In the genomic region with DNA sequence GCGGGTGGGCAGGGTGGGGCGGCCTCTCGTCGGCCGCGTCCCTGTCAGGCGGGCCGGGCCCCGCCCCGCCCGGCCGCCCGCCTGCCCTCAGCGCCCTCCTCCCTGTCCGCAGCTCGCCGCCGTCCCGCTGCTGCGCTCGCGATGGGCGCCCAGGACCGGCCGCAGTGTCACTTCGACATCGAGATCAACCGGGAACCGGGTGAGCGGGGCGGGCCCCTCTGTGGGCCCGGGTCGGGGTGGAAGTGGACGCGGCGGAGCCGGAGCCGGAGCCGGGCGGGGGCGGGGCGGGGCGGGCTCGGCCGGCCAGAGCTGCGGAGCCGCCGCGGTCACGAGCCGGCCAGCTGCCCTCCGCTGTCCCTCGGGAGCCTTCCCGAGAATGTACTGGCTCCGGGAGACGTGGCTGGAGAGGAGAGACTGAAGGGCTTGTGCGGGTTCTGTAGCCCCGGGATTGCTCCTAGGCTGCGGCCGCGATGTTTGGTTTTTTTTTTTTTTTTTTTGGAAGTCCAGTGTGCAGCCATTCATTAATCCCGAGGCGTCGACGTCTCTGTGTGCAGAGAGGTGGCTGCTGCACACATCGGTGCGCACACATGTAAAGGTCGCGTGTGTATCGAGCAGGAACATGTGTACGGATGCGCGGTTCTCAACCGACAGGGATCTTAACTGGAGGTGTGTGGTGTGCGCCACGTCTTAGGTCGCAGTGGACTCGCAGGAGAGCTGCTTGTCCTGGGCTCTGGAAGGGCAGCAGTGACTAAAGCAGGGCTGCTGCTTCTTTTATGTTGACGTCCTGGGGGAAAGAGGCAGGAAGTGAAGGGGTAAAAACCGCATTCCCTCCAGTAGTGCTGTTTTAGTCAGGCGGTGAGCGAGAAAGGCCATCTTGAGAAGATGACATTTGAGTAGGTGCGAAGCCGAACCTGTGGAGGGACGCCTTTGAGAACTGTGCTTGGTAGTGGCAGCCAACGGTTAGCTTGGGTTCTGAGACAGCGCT, we compare ENCODE assay signal across 8 mouse cellular contexts. TPM values are rescaled to one million over a fixed set of nuclear protein-coding genes. Genes with fewer than 3 reads are reported as not detected.
DNase-seq lines count a peak whose midpoint lies in the region; ATAC-seq and TF ChIP-seq lines count a peak whose summit lies in the region.

No protein-coding gene starts in this region.

- peaks cover 2 to 27% of the 10 kb centered on the region in 2 experiments; a peak in 2 of 4 replicates for H3K4me1 ChIP-seq in CH12.LX (ENCODE audit: control insufficient read depth in 1 of 2, insufficient read depth in 2 of 2)
- peaks cover 5% of the 10 kb centered on the region; the same call in 1 of the 2 replicates for H3K4me1 ChIP-seq in cerebellum, adult 2 months (ENCODE audit: control insufficient read depth, insufficient read depth, low read length)
- H3K4me1 ChIP-seq in forebrain, embryonic 16.5 days (replicated peaks; ENCODE audit: control insufficient read depth, insufficient read depth, low read length): peaks cover 18% of the 10 kb centered on the region
- peaks cover 3% of the 10 kb centered on the region; the same call in 1 of the 2 replicates for H3K4me1 ChIP-seq in intestine, embryonic 16.5 days (ENCODE audit: control insufficient read depth, insufficient read depth, low read length)

- no peak for TF ChIP-seq EP300 in CH12.LX (IDR thresholded peaks at IDR 0.05; ENCODE audit: low read length)

- peak overlapping the region; percentile 94 for H3K4me2 ChIP-seq in CH12.LX (ENCODE audit: insufficient read depth, low read depth, poor library complexity, severe bottlenecking)
- peak overlapping the region; percentile 96 for H3K4me2 ChIP-seq in forebrain, embryonic 16.5 days (ENCODE audit: low read length)
- H3K4me2 ChIP-seq in intestine, embryonic 16.5 days (ENCODE audit: low read depth, low read length): peak overlapping the region; percentile 94

- H3K27me3 ChIP-seq in CH12.LX (replicated peaks): no peaks in the 10 kb centered on the region
- H3K27me3 ChIP-seq in cerebellum, adult 2 months (ENCODE audit: control insufficient read depth, insufficient read depth, low read length): no peaks in the 10 kb centered on the region
- H3K27me3 ChIP-seq in forebrain, embryonic 16.5 days (replicated peaks; ENCODE audit: control insufficient read depth, insufficient read depth, low read length): no peaks in the 10 kb centered on the region
- no peaks in the 10 kb centered on the region for H3K27me3 ChIP-seq in intestine, embryonic 16.5 days (replicated peaks; ENCODE audit: control insufficient read depth, insufficient read depth, low read length)

- peak; percentile 55; the same call in 1 of the 2 replicates for ATAC-seq in forebrain, embryonic 16.5 days
- ATAC-seq in intestine, embryonic 16.5 days: peak; percentile 58

- H3K9ac ChIP-seq in CH12.LX (ENCODE audit: insufficient read depth, low read depth): peak overlapping the region; percentile 98
- H3K9ac ChIP-seq in forebrain, embryonic 16.5 days (replicated peaks; ENCODE audit: low read depth, low read length): peak overlapping the region; percentile 87
- H3K9ac ChIP-seq in intestine, embryonic 16.5 days (ENCODE audit: low read depth, low read length): peak overlapping the region; percentile 98

- peaks cover 45% of the 10 kb centered on the region for H3K79me2 ChIP-seq in CH12.LX (replicated peaks; ENCODE audit: control insufficient read depth, extremely low read depth, insufficient read depth, poor library complexity, severe bottlenecking)

- in situ Hi-C loops in CH12.LX (cut with MboI; ENCODE audit: low pct_ligation_motif_present, low pct_unique_long_range_greater_than_20kb, low sequenced_read_pairs): no loop called here

- peak overlapping the region; percentile 79 for H3K27ac ChIP-seq in CH12.LX (ENCODE audit: insufficient read depth, low read depth)
- H3K27ac ChIP-seq in cerebellum, adult 2 months (ENCODE audit: insufficient read depth, low read length): peak overlapping the region; percentile 15
- peak overlapping the region; percentile 82 for H3K27ac ChIP-seq in forebrain, embryonic 16.5 days (ENCODE audit: low read length)
- peak overlapping the region; percentile 98 for H3K27ac ChIP-seq in intestine, embryonic 16.5 days (ENCODE audit: low read length)

- 0 out of 2 replicates have a peak, but pooled peaks have one; percentile 27 for TF ChIP-seq POLR2A in CH12.LX (IDR thresholded peaks at IDR 0.05; ENCODE audit: low read depth, low read length)
- TF ChIP-seq POLR2A in cerebellum, adult 2 months (IDR thresholded peaks at IDR 0.05; ENCODE audit: borderline replicate concordance, insufficient read depth, low read length): no peak

- dilution Hi-C loops in CH12.LX (cut with MboI; ENCODE audit: extremely low pct_ligation_motif_present, extremely low pct_unique_long_range_greater_than_20kb, low sequenced_read_pairs): no loop called here

- WGBS in cerebellum, adult 2 months: 1% methylated on average over 74 of the region's 87 CpGs
- under 1% methylated on average over 69 of the region's 87 CpGs for WGBS in forebrain, embryonic 16.5 days
- under 1% methylated on average over 60 of the region's 87 CpGs for WGBS in intestine, embryonic 16.5 days

- H3K36me3 ChIP-seq in CH12.LX (replicated peaks in 1 of 2; ENCODE audit: control insufficient read depth in 1 of 2, insufficient read depth in 1 of 2, low read length in 1 of 2): peaks cover 0 to 4% of the 10 kb centered on the region in 2 experiments
- H3K36me3 ChIP-seq in forebrain, embryonic 16.5 days (ENCODE audit: control insufficient read depth, insufficient read depth): peaks cover 2% of the 10 kb centered on the region; the same call in 1 of the 2 replicates
- H3K36me3 ChIP-seq in intestine, embryonic 16.5 days (ENCODE audit: control insufficient read depth, insufficient read depth, low read length): no peaks in the 10 kb centered on the region

- DNase-seq in 3T3-L1 (ENCODE audit: low read depth, low spot score) (peak; percentile 64), CH12.LX (ENCODE audit: extremely low read depth) (peak; percentile 54)
- DNase-seq in cerebellum, adult 2 months: peak in 1 of 2 experiments; percentile 48
- peak; percentile 14 for DNase-seq in lung, postnatal 14 days
- DNase-seq in retina, embryonic 14.5 days (ENCODE audit: low spot score): peak; percentile 62
- no peak for DNase-seq in urinary bladder, postnatal 25 days (ENCODE audit: low spot score)

- TF ChIP-seq RAD21 in CH12.LX (IDR thresholded peaks at IDR 0.05; ENCODE audit: low read depth, low read length): no peak

- TF ChIP-seq CTCF in CH12.LX (conservative IDR thresholded peaks at IDR 0.05 in 1 of 2, IDR thresholded peaks at IDR 0.05 in 1 of 2; ENCODE audit: low read depth in 2 of 2, low read length in 2 of 2): no peak
- no peak for TF ChIP-seq CTCF in cerebellum, adult 2 months (IDR thresholded peaks at IDR 0.05; ENCODE audit: borderline replicate concordance, insufficient read depth, low read depth, low read length)

- H3K9me3 ChIP-seq in CH12.LX (replicated peaks; ENCODE audit: low read length): peaks cover 10% of the 10 kb centered on the region
- no peaks in the 10 kb centered on the region for H3K9me3 ChIP-seq in forebrain, embryonic 16.5 days (ENCODE audit: control insufficient read depth, low read length)
- H3K9me3 ChIP-seq in intestine, embryonic 16.5 days (ENCODE audit: control insufficient read depth, low read length): no peaks in the 10 kb centered on the region

- peak overlapping the region; percentile 62 to 91 (median 73) for H3K4me3 ChIP-seq in CH12.LX (replicated peaks in 1 of 3; ENCODE audit: low read depth in 2 of 3, low read length in 2 of 3, poor library complexity in 1 of 3)
- H3K4me3 ChIP-seq in cerebellum, adult 2 months (replicated peaks; ENCODE audit: insufficient read depth, low read depth, low read length): peak overlapping the region; percentile 100
- peak overlapping the region; percentile 91 for H3K4me3 ChIP-seq in forebrain, embryonic 16.5 days (replicated peaks; ENCODE audit: low read length)
- peak overlapping the region; percentile 94 for H3K4me3 ChIP-seq in intestine, embryonic 16.5 days (ENCODE audit: low read length)

RNA-seq across cellular contexts. Expression of a gene that starts 0.7 kb away (rescaled TPM):
- total RNA-seq in CH12.LX (2012; rRNA removed): 31.0 and 39.3 TPM in 2 replicates
- total RNA-seq in CH12.LX (2014; rRNA removed): 29.1 and 32.2 TPM in 2 replicates
- polyA plus RNA-seq in CH12.LX (2012; ENCODE audit: insufficient read length, low read depth): 65.0 and 65.4 TPM in 2 replicates
- polyA plus RNA-seq in cerebellum, adult 2 months (2012; rRNA removed): 130 and 145 TPM in 2 replicates
- polyA plus RNA-seq in forebrain, embryonic 16.5 days (2015; fragmentation: Nextera tagmentation; extraction: Ambion mirVana): 59.1 and 60.4 TPM in 2 replicates
- polyA plus RNA-seq in intestine, embryonic 16.5 days (2015; fragmentation: Nextera tagmentation; extraction: Ambion mirVana): 44.8 and 46.3 TPM in 2 replicates

RNA-seq across cellular contexts. Expression of a gene that starts 9.5 kb away (rescaled TPM):
- total RNA-seq in CH12.LX (2012; rRNA removed) (40.2 and 57.6 TPM in 2 replicates), CH12.LX (2014; rRNA removed) (77.0 and 82.2 TPM in 2 replicates)
- polyA plus RNA-seq in CH12.LX (2012; ENCODE audit: insufficient read length, low read depth): 41.5 and 52.9 TPM in 2 replicates
- 147 TPM in 2 replicates for polyA plus RNA-seq in cerebellum, adult 2 months (2012; rRNA removed)
- polyA plus RNA-seq in forebrain, embryonic 16.5 days (2015; fragmentation: Nextera tagmentation; extraction: Ambion mirVana): 133 and 142 TPM in 2 replicates
- polyA plus RNA-seq in intestine, embryonic 16.5 days (2015; fragmentation: Nextera tagmentation; extraction: Ambion mirVana): 124 and 144 TPM in 2 replicates

RNA-seq across cellular contexts. Expression of a gene that starts 14.3 kb away (rescaled TPM):
- total RNA-seq in CH12.LX (2012; rRNA removed) (3.2 and 4.0 TPM in 2 replicates), CH12.LX (2014; rRNA removed) (2.4 and 2.5 TPM in 2 replicates)
- polyA plus RNA-seq in CH12.LX (2012; ENCODE audit: insufficient read length, low read depth): 4.6 and 5.7 TPM in 2 replicates
- 12.3 and 13.8 TPM in 2 replicates for polyA plus RNA-seq in cerebellum, adult 2 months (2012; rRNA removed)
- polyA plus RNA-seq in forebrain, embryonic 16.5 days (2015; fragmentation: Nextera tagmentation; extraction: Ambion mirVana): 37.9 and 40.0 TPM in 2 replicates
- polyA plus RNA-seq in intestine, embryonic 16.5 days (2015; fragmentation: Nextera tagmentation; extraction: Ambion mirVana): 16.1 and 16.4 TPM in 2 replicates

RNA-seq across cellular contexts. Expression of a gene that starts 39.5 kb away (rescaled TPM):
- total RNA-seq in CH12.LX (2012; rRNA removed) (0.13 and 0.84 TPM in 2 replicates), CH12.LX (2014; rRNA removed) (0.07 and 0.30 TPM in 2 replicates)
- polyA plus RNA-seq in CH12.LX (2012; ENCODE audit: insufficient read length, low read depth): 0.20 and 0.34 TPM in 2 replicates
- polyA plus RNA-seq in cerebellum, adult 2 months (2012; rRNA removed): 67.9 and 68.5 TPM in 2 replicates
- 16.4 and 20.4 TPM in 2 replicates for polyA plus RNA-seq in forebrain, embryonic 16.5 days (2015; fragmentation: Nextera tagmentation; extraction: Ambion mirVana)
- polyA plus RNA-seq in intestine, embryonic 16.5 days (2015; fragmentation: Nextera tagmentation; extraction: Ambion mirVana): 4.0 and 4.8 TPM in 2 replicates

RNA-seq across cellular contexts. Expression of a gene that starts 57.8 kb away (rescaled TPM):
- total RNA-seq in CH12.LX (2012; rRNA removed) (not detected in 2 replicates), CH12.LX (2014; rRNA removed) (not detected in 2 replicates)
- not detected in 2 replicates for polyA plus RNA-seq in CH12.LX (2012; ENCODE audit: insufficient read length, low read depth)
- 0.29 and 0.51 TPM in 2 replicates for polyA plus RNA-seq in cerebellum, adult 2 months (2012; rRNA removed)
- polyA plus RNA-seq in forebrain, embryonic 16.5 days (2015; fragmentation: Nextera tagmentation; extraction: Ambion mirVana): 0.80 and 1.1 TPM in 2 replicates
- polyA plus RNA-seq in intestine, embryonic 16.5 days (2015; fragmentation: Nextera tagmentation; extraction: Ambion mirVana): 0.27 and 0.32 TPM in 2 replicates

Comparison
In these comparisons a context has a peak if more than half of its experiments do, and no peak if none do; other contexts are left out.
1. H3K27ac ChIP-seq: peak in every context shown above with its lines; median percentile 98 in intestine, embryonic 16.5 days; 82 in forebrain, embryonic 16.5 days; 79 in CH12.LX; 15 in cerebellum, adult 2 months.